Mouse (Mus musculus) brain, adult 2 months (tissue): ENCODE measurements around the gene Pcp4.

ENCODE experiments used
- DNase-seq: peaks from one replicate; pipeline ENCODE4 v3.0.0; 2011; ENCODE audit warnings: low read depth, low spot score

Pcp4 gene

DNA sequence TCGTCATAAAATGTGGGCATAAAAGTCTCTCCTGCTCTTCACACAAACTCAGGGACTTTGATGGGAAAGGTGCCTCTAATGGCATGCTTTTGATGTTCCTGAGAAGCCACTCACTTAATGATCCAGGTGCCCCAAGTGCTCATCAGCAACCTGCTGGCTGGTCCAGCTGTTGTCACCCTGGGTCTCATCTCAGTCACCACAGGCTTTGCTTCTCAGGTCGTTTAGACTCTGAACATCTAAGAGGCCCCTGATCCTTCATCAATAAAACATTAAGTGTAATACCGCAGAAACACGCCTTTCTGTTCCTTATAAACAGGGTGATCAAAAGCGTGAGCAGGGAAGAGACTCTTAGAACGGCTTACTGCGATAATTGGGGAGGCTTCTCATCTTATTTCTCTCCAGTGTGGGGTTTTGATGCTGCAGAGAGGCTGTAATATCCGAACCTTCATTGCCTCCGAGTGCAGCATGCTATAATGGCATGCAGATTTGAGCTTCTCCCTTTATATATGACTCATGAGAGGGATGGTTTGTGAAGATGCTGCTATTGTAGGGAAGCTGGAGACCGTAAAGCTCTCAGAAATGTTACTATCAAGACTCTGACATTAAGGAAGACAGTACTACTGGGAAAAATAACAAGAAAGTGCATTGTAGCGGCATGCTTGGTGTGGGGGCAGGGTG is 19.7 kb downstream of the Pcp4 start:
- DNase-seq: peak; percentile 51

DNA sequence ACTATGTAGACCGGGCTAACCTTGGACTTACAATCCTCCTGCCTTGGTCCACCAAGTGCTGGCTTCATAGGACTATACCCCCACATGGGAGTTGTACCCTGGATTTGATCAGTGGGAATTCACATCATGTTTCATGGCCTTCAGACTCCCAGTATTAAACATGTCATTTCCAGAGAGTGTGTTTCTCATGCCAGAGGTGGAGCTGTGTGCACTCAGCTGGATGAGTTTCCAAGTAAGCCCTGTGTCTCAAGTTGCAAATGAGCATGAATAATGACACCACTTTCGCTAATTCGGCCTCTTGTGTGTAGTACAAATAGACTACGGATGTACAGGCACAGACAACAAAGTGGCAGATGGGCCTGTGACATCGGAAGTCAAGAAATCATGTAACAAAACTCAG is 20.6 kb downstream of the Pcp4 start:
- DNase-seq: no peak

GRCm38 (mm10) chr16:96491530-96491929 is 24.1 kb downstream of the Pcp4 start:
- DNase-seq: no peak

DNA sequence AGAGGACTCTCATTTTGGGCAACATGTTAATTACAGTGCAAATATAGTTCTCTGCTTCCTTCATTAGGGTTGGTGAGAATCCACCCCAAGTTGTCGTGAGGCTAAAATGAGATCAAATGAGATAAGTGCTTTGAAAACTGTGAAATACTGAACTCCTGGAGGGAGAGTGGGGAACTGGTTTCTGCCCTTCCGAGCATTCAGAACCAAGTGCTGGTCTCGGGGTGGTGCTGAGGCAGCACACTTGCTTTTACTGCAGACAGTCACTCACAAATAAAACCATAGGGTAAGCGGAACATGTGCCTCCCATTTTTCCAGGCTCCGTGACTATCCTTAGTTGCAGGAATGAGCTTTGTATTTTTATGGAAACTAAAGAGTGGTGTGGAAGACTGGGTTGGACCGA is 26.7 kb downstream of the Pcp4 start:
- peak; percentile 37 for DNase-seq

GRCm38 (mm10) chr16:96498951-96499350 is 31.5 kb downstream of the Pcp4 start:
- peak; percentile 83 for DNase-seq

DNA sequence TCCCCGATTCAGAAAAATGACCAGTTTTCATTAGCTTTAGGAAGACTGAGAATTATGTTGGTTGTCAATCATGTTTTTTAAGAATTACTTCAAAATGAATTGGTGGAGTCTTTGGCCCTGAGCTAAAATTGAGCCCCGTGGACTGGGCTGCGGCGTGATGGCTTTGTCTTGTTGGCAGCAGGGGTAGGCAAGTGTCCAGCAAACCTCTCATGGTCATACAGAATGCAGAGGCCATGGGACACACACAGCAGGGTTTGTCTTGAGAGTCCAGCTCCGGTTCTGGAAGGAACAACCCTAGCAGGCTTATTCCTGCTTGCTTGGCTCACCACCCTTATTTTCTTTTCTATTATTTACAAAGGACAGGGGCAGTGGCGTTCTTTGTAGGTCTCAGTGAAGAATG is 33.8 kb downstream of the Pcp4 start:
- no peak for DNase-seq

- DNase-seq: no peak
Measured at GRCm38 (mm10) chr16:96502586-96502985, 35.2 kb downstream of the Pcp4 start.

GRCm38 (mm10) chr16:96514466-96514865 is 47.1 kb downstream of the Pcp4 start:
- DNase-seq: no peak

- no peak for DNase-seq
Measured at GRCm38 (mm10) chr16:96527476-96527875, 60.1 kb downstream of the Pcp4 start.

DNA sequence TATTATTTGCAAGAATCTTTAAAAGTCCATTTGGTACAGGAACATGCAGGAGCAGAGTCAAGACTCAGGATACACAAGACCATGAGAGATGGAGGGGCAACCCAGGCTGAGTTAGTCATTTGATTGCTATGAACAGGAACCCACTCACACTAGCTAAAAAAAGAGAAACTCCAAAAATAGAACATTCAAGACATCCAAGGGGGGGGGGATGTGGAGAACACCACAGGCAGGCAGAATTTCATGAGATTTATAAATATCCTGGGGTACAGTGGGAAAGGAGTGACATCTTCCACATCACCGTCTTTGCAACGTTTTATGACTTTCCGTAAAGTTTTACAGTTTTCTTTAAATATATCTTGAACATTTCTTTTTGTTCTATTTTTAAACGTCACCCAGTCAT is 61.1 kb downstream of the Pcp4 start:
- peak; percentile 74 for DNase-seq

DNA sequence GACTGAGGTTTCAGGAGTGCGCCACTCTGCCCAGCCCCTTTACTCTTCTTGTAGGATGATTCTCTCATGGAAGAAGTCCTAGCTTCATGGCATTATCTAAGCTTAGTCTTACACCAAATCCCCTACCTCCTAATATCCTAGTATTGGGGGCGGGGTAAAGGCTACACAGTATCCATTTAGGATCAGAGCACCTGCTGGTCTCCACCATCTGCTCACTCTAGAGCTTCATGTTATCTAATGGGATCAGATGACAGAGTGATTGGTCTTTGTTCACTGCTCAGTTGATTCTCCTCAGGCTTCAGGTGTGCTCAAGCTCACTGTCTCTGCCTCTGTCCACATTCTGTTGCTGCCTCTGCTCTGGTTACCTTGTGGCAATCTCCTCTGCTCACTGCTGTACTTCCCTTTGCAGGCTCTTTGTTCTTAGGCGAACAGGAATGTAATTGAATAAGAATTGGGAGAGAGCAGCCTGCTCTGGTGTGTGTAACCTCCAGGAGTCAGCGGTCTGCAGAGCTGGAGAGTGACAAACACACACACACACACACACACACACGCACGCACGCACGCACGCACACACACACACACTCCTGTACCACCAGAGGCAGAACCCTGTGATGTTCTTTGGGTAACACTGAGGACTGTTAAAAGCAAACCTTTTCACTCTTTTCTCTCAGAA is 62.6 kb downstream of the Pcp4 start:
- no peak for DNase-seq

GRCm38 (mm10) chr16:96530569-96530898 is 63.1 kb downstream of the Pcp4 start:
- no peak for DNase-seq

GRCm38 (mm10) chr16:96531029-96531428 is 63.6 kb downstream of the Pcp4 start:
- no peak for DNase-seq

DNA sequence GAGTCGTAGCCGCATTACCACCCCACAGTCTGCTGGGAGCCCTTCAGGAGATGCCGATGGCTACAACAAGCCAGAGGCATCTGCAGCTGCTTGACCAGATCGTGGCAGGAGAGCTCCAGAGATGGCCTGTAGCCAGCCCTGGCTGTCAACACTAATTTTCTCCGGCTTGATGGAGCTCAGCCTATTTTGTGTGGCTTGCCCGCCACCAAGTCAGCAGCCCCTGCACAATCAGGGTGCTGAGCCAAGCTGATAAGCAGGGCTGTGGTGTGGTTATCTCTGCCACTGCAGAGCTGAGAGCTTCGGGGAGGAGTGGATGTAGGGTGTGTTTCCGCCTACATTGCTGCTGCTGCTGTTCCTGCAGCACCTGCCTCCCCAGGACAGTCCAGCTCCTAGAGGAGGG is 66.3 kb downstream of the Pcp4 start:
- peak; percentile 52 for DNase-seq

- DNase-seq: peak; percentile 90
Measured at GRCm38 (mm10) chr16:96535271-96535670, 67.9 kb downstream of the Pcp4 start.

DNA sequence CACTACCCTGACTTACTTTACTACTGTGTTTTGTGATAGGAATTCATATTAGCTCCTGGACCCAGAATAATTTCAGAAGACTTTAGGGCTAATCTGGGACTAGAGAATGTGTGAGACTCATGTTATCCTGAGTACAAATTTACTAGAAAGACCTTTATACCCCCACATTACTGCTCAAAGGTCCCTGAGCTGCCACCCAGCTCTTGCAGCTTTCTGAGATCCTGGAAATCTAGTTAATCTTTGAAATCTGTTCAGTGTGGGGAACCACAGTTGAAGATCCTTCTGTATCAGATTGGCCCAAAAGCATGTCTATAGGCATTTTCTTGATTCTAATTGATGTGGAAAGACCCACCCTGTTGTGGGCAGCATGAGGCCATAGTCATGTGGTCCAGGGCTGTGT is 69.0 kb downstream of the Pcp4 start:
- no peak for DNase-seq

GRCm38 (mm10) chr16:96539091-96539490 is 71.7 kb downstream of the Pcp4 start:
- peak; percentile 65 for DNase-seq

GRCm38 (mm10) chr16:96541056-96541455 is 73.7 kb downstream of the Pcp4 start:
- peak; percentile 41 for DNase-seq

GRCm38 (mm10) chr16:96552680-96553079 is 85.3 kb downstream of the Pcp4 start:
- DNase-seq: no peak

DNA sequence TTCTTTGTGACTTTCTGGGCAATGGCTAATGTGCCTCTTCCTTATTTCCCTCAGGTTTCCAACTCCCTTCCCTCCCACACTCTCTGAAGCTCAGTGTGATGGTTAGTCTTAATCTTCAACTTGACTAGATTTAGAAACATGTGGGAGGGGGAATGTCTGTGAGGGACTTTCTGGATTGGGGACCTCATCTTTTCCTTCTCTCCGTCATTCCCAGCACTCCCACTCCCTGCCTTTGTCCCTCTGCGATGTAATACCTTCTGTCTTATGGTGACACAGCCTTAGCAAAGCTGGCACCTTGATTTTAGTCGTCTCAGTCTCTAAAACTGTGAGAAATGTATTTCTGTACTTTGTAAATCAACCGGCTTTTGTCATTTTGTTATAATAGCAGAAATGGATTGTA is 88.0 kb downstream of the Pcp4 start:
- DNase-seq: peak; percentile 77

GRCm38 (mm10) chr16:96556621-96557020 is 89.2 kb downstream of the Pcp4 start:
- no peak for DNase-seq

GRCm38 (mm10) chr16:96558341-96558740 is 90.9 kb downstream of the Pcp4 start:
- DNase-seq: no peak

DNA sequence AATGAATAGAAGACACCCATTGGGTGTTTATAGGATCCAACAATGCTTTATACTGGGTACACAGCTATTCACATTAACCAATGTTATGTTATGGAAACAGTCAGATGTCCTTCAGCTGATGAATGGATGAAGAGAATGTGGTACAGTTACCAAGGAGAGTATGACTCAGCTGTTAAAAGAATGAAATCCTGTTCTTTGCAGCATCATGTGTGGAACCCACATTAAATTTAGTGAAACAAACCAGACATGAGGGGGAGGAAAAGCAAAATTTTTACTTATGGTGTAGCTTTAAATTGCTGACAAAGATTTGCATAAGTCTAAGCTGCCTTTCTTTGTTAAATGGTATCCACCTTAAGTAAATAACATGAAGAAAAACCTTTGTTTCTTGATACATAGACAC is 92.4 kb downstream of the Pcp4 start:
- peak; percentile 48 for DNase-seq
